Mouse (Mus musculus): ENCODE measurements around the gene Suclg2. TPM values are rescaled to one million over a fixed set of nuclear protein-coding genes. Genes with fewer than 3 reads are reported as not detected.

Gene Suclg2
- polyA plus RNA-seq, 1 experiment from 2014 or later, result 14.7 TPM

- no peak overlapping the region for H3K4me2 ChIP-seq
- no peak overlapping the region for H3K4me3 ChIP-seq (replicated peaks)
- no peak overlapping the region for H3K9ac ChIP-seq (replicated peaks)
- WGBS, result 88% methylated on average over 2 of the region's 2 CpGs
- no peaks in the 10 kb centered on the region for H3K9me3 ChIP-seq (replicated peaks)
- ATAC-seq (ENCODE audit: low FRiP score), result no peak
- H3K27me3 ChIP-seq (replicated peaks), result 0 out of 2 replicates have a peak, but pooled peaks cover 4% of the 10 kb centered on the region
- H3K36me3 ChIP-seq, result no peaks in the 10 kb centered on the region
- no peak overlapping the region for H3K27ac ChIP-seq (replicated peaks)
- no peaks in the 10 kb centered on the region for H3K4me1 ChIP-seq
Observed at GRCm38 (mm10) chr6:95491043-95491442, 227.6 kb downstream of the Suclg2 start.

GRCm38 (mm10) chr6:95485791-95486190 lies 232.8 kb downstream of the Suclg2 start:
- 95% methylated on average over 6 of the region's 6 CpGs for WGBS
- no peaks in the 10 kb centered on the region for H3K36me3 ChIP-seq
- H3K9ac ChIP-seq (replicated peaks), result no peak overlapping the region
- no peak for ATAC-seq (ENCODE audit: low FRiP score)
- no peaks in the 10 kb centered on the region for H3K9me3 ChIP-seq (replicated peaks)
- H3K27ac ChIP-seq (replicated peaks), result no peak overlapping the region
- H3K4me3 ChIP-seq (replicated peaks), result no peak overlapping the region
- 0 out of 2 replicates have a peak, but pooled peaks cover 4% of the 10 kb centered on the region for H3K27me3 ChIP-seq (replicated peaks)
- peaks cover 13% of the 10 kb centered on the region for H3K4me1 ChIP-seq
- H3K4me2 ChIP-seq, result no peak overlapping the region

DNA sequence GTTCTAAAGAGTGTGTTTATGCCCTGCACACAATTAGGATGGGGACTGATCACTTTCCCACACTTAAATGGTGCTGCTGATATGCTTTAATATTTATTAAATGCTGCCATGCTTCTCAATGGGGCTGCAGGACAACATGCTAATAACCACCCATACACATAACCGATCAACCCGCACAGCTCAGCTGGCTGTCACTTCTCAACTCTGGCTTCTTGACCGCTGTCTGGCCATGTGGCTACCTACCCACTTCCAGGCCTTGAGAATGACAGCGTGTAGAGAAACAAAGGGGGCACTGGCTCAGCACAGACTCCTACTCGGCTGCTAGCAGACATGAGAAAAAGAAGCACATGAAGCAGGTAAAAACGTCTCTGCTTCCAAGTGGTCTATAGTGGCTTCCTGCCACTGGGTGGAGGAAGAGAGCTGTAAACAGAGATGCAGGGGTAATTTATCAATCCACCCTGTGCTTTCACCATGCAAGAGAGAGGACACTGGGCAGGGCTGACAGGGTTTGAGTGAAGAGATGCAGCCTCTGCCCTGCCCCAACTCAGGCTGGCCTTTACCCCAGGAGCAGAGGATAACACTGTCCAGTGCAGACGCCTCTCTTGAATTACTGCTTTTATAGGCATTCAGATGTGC lies 234.3 kb downstream of the Suclg2 start:
- H3K4me3 ChIP-seq (replicated peaks), result no peak overlapping the region
- H3K27ac ChIP-seq (replicated peaks), result no peak overlapping the region
- H3K9ac ChIP-seq (replicated peaks), result no peak overlapping the region
- H3K36me3 ChIP-seq, result no peaks in the 10 kb centered on the region
- ATAC-seq (ENCODE audit: low FRiP score), result peak; percentile 74
- WGBS, result 58% methylated on average over 7 of the region's 7 CpGs
- H3K4me1 ChIP-seq, result peaks cover 13% of the 10 kb centered on the region
- H3K9me3 ChIP-seq (replicated peaks), result no peaks in the 10 kb centered on the region
- 0 out of 2 replicates have a peak, but pooled peaks cover 4% of the 10 kb centered on the region for H3K27me3 ChIP-seq (replicated peaks)
- H3K4me2 ChIP-seq, result no peak overlapping the region

DNA sequence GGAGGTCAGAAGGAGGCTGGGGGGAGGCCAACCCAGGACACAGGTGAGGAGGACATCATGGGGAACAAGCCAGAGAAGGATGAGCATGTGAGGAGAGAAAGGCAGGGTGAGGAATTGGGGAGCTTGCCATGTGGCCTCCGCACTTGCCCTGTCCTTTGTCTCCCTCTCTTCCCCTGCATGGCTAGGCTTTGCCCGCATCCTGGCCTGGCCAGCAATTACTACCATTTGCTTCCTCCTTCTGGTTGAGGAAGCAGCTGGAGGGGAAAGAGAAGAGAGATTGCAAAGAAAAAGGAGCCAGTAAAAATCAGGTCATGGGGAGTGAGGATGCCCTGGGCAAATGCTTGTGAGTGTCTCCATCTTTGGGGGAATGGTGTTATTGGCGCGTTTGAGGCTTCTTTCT lies 234.9 kb downstream of the Suclg2 start:
- Histone ChIP-seq H3K9ac (replicated peaks) (no peak overlapping the region), H3K4me1 (peaks cover 13% of the 10 kb centered on the region), H3K27me3 (replicated peaks) (0 out of 2 replicates have a peak, but pooled peaks cover 1% of the 10 kb centered on the region), H3K36me3 (no peaks in the 10 kb centered on the region), H3K4me2 (no peak overlapping the region), H3K9me3 (replicated peaks) (no peaks in the 10 kb centered on the region), H3K27ac (replicated peaks) (no peak overlapping the region), H3K4me3 (replicated peaks) (no peak overlapping the region)
- WGBS, result 87% methylated on average over 4 of the region's 4 CpGs
- no peak for ATAC-seq (ENCODE audit: low FRiP score)

GRCm38 (mm10) chr6:95483127-95483526 lies 235.5 kb downstream of the Suclg2 start:
- H3K27me3 ChIP-seq (replicated peaks), result no peaks in the 10 kb centered on the region
- H3K4me3 ChIP-seq (replicated peaks), result no peak overlapping the region
- ATAC-seq (ENCODE audit: low FRiP score), result no peak
- H3K27ac ChIP-seq (replicated peaks), result 0 out of 2 replicates have a peak overlapping the region, but pooled peaks have one; percentile 29
- peaks cover 13% of the 10 kb centered on the region for H3K4me1 ChIP-seq
- H3K9me3 ChIP-seq (replicated peaks), result no peaks in the 10 kb centered on the region
- no peak overlapping the region for H3K9ac ChIP-seq (replicated peaks)
- 56% methylated on average over 6 of the region's 6 CpGs for WGBS
- no peaks in the 10 kb centered on the region for H3K36me3 ChIP-seq
- no peak overlapping the region for H3K4me2 ChIP-seq

DNA sequence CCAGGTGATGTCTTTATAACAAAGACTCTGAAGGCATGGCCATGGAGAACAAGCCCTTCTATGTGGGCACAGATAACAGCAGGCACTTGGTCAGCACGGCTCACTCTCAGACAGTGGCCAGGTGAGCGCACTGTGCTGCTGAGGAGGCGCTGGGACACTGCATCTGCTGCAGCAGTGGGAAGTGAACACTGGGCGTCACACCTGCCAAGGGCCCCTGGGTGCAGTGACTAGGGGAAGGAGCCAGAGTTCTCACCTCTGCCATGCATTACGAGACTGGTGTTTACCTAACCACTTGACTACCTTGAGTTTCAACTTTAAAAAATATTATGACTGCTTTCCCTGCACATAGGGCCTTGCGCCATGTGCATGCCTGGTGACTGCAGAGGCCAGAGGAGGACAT lies 238.8 kb downstream of the Suclg2 start:
- WGBS, result 96% methylated on average over 6 of the region's 6 CpGs
- no peaks in the 10 kb centered on the region for H3K9me3 ChIP-seq (replicated peaks)
- H3K9ac ChIP-seq (replicated peaks), result no peak overlapping the region
- H3K4me3 ChIP-seq (replicated peaks), result no peak overlapping the region
- no peak for ATAC-seq (ENCODE audit: low FRiP score)
- H3K36me3 ChIP-seq, result no peaks in the 10 kb centered on the region
- no peaks in the 10 kb centered on the region for H3K27me3 ChIP-seq (replicated peaks)
- no peak overlapping the region for H3K4me2 ChIP-seq
- H3K27ac ChIP-seq (replicated peaks), result no peak overlapping the region
- peaks cover 13% of the 10 kb centered on the region for H3K4me1 ChIP-seq

DNA sequence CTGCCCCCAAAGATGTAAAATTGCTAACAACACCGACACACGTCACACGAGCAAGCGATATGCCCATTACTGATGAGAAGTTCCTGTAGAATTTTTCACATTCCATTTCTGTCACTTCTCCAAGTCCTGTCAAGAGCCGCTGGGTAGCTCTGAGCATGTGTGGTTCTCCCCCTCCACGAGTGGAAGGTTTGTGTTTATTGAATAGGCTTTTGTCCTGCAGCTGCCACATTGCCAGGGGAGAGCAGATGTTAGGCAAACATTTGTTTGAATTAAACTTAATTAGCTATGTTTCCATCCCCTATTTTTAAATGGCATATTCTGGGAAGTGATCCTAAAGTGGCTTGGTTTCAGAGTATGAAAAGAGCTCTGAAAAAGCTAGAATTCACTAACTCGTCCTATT lies 249.1 kb downstream of the Suclg2 start:
- H3K4me2 ChIP-seq, result no peak overlapping the region
- no peaks in the 10 kb centered on the region for H3K9me3 ChIP-seq (replicated peaks)
- H3K4me3 ChIP-seq (replicated peaks), result no peak overlapping the region
- 52% methylated on average over 7 of the region's 7 CpGs for WGBS
- no peaks in the 10 kb centered on the region for H3K4me1 ChIP-seq
- no peak for ATAC-seq (ENCODE audit: low FRiP score)
- H3K27ac ChIP-seq (replicated peaks), result no peak overlapping the region
- H3K27me3 ChIP-seq (replicated peaks), result no peaks in the 10 kb centered on the region
- H3K9ac ChIP-seq (replicated peaks), result no peak overlapping the region
- no peaks in the 10 kb centered on the region for H3K36me3 ChIP-seq

DNA sequence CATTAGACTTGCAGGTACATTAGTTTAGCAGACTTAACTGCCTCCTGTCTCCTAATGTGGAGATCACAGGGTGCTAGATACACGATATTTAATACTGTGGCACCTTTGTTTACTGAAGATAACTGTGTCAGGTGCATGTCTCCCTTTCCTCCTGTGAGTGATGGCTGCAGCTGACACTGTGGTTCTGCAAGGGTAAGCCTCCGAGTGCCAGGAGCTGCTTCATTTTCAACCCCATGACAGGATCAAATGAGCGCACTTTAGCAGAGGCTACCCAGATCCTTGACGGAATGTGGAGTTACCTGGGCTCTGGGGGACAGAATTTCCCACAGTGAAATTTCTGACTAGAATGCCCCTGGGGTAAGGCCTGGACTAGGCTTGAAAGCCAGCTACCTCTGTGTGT lies 253.3 kb downstream of the Suclg2 start:
- ATAC-seq (ENCODE audit: low FRiP score), result no peak
- Histone ChIP-seq H3K4me1 (peaks cover 7% of the 10 kb centered on the region; the same call in 1 of the 2 replicates), H3K27ac (replicated peaks) (no peak overlapping the region), H3K27me3 (replicated peaks) (no peaks in the 10 kb centered on the region), H3K9ac (replicated peaks) (no peak overlapping the region), H3K4me2 (no peak overlapping the region), H3K4me3 (replicated peaks) (no peak overlapping the region), H3K36me3 (no peaks in the 10 kb centered on the region), H3K9me3 (replicated peaks) (no peaks in the 10 kb centered on the region)
- 85% methylated on average over 4 of the region's 4 CpGs for WGBS

GRCm38 (mm10) chr6:95459372-95459771 lies 259.2 kb downstream of the Suclg2 start:
- no peaks in the 10 kb centered on the region for H3K9me3 ChIP-seq (replicated peaks)
- 34% methylated on average over 3 of the region's 3 CpGs for WGBS
- no peak overlapping the region for H3K4me2 ChIP-seq
- peaks cover 14% of the 10 kb centered on the region for H3K4me1 ChIP-seq
- no peak overlapping the region for H3K4me3 ChIP-seq (replicated peaks)
- no peaks in the 10 kb centered on the region for H3K36me3 ChIP-seq
- no peak overlapping the region for H3K9ac ChIP-seq (replicated peaks)
- no peak overlapping the region for H3K27ac ChIP-seq (replicated peaks)
- ATAC-seq (ENCODE audit: low FRiP score), result no peak
- H3K27me3 ChIP-seq (replicated peaks), result no peaks in the 10 kb centered on the region

DNA sequence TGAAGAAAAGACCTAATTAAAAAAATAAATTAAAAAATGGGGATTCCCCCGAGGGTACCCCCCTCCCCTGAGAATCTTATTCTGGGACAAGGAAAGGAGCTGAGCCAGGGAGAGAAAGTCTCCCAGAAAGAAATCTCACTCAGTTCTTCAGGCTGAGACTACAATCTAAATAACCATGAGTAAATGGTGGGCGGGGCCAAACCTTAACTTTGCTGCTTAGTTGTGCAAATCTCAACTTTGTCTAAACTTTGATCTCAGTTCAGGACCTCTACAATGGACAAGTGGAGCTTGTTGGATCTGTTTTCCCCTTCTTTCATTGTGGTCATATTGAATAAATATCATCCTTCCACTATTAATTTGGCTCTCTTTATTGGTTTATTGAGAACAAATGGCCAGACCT lies 272.4 kb downstream of the Suclg2 start:
- ATAC-seq (ENCODE audit: low FRiP score), result no peak
- Histone ChIP-seq H3K9ac (replicated peaks) (no peak overlapping the region), H3K36me3 (no peaks in the 10 kb centered on the region), H3K27ac (replicated peaks) (no peak overlapping the region), H3K27me3 (replicated peaks) (no peaks in the 10 kb centered on the region), H3K9me3 (replicated peaks) (no peaks in the 10 kb centered on the region), H3K4me3 (replicated peaks) (no peak overlapping the region), H3K4me1 (no peaks in the 10 kb centered on the region), H3K4me2 (no peak overlapping the region)
- 82% methylated on average over 2 of the region's 2 CpGs for WGBS

- no peaks in the 10 kb centered on the region for H3K4me1 ChIP-seq
- no peak overlapping the region for H3K4me2 ChIP-seq
- 71% methylated on average over 4 of the region's 4 CpGs for WGBS
- no peaks in the 10 kb centered on the region for H3K36me3 ChIP-seq
- H3K27me3 ChIP-seq (replicated peaks), result no peaks in the 10 kb centered on the region
- no peak overlapping the region for H3K4me3 ChIP-seq (replicated peaks)
- H3K9ac ChIP-seq (replicated peaks), result no peak overlapping the region
- no peak overlapping the region for H3K27ac ChIP-seq (replicated peaks)
- H3K9me3 ChIP-seq (replicated peaks), result no peaks in the 10 kb centered on the region
- ATAC-seq (ENCODE audit: low FRiP score), result no peak
Observed at GRCm38 (mm10) chr6:95445036-95445435, 273.6 kb downstream of the Suclg2 start.

Data from neural tube, embryonic 15.5 days (tissue).